Mouse (Mus musculus): Measurements from ENCODE around the gene Gm44502. TPM values are rescaled to one million over a fixed set of nuclear protein-coding genes. Genes with fewer than 3 reads are reported as not detected.

The Gm44502 gene
- total and polyA plus RNA-seq, 3 experiments: not detected

- TF ChIP-seq TCF12 (IDR thresholded peaks at IDR 0.05; ENCODE audit: low read depth, low read length): no peak
- no peak for TF ChIP-seq UBTF (IDR thresholded peaks at IDR 0.05; ENCODE audit: borderline replicate concordance, insufficient read depth, low read depth, low read length)
- no peak for TF ChIP-seq ZNF384 (IDR thresholded peaks at IDR 0.05; ENCODE audit: low read depth, low read length)
- TF ChIP-seq NRF1 (IDR thresholded peaks at IDR 0.05; ENCODE audit: insufficient read depth, low read depth, low read length, poor library complexity, severe bottlenecking): no peak
- TF ChIP-seq SMC3 (IDR thresholded peaks at IDR 0.05; ENCODE audit: low read depth, low read length): no peak
- no peak for TF ChIP-seq MAZ (IDR thresholded peaks at IDR 0.05; ENCODE audit: low read depth, low read length)
- no peak for TF ChIP-seq KAT2A (conservative IDR thresholded peaks at IDR 0.05; ENCODE audit: low read depth, low read length)
- no peak for TF ChIP-seq CHD1 (IDR thresholded peaks at IDR 0.05; ENCODE audit: low read depth, low read length)
- TF ChIP-seq SIN3A (IDR thresholded peaks at IDR 0.05; ENCODE audit: low read length): no peak
- TF ChIP-seq HCFC1 (IDR thresholded peaks at IDR 0.05; ENCODE audit: low read depth, low read length): no peak
- no peak for TF ChIP-seq ETS1 (IDR thresholded peaks at IDR 0.05; ENCODE audit: low read depth, low read length)
- TF ChIP-seq MYB (IDR thresholded peaks at IDR 0.05; ENCODE audit: low read depth, low read length): no peak
- TF ChIP-seq USF1 (IDR thresholded peaks at IDR 0.05; ENCODE audit: low read depth, low read length): no peak
- TF ChIP-seq E2F4 (IDR thresholded peaks at IDR 0.05; ENCODE audit: borderline replicate concordance, low read depth, low read length): no peak
- TF ChIP-seq POLR2AphosphoS5 (IDR thresholded peaks at IDR 0.05; ENCODE audit: borderline replicate concordance, low read depth, low read length): no peak
- no peak for TF ChIP-seq CTCF (IDR thresholded peaks at IDR 0.05 in 2 of 3, conservative IDR thresholded peaks at IDR 0.05 in 1 of 3; ENCODE audit: control insufficient read depth in 1 of 3, insufficient read depth in 1 of 3, low read depth in 2 of 3, low read length in 3 of 3, poor library complexity in 1 of 3, severe bottlenecking in 1 of 3)
- no peak for TF ChIP-seq GABPA (IDR thresholded peaks at IDR 0.05; ENCODE audit: low read depth, low read length)
- no peak for TF ChIP-seq MYC (IDR thresholded peaks at IDR 0.05; ENCODE audit: low read depth, low read length)
- no peak for TF ChIP-seq MAFK (IDR thresholded peaks at IDR 0.05; ENCODE audit: borderline replicate concordance, low read depth, low read length)
- no peak for TF ChIP-seq MAX (IDR thresholded peaks at IDR 0.05; ENCODE audit: low read length)
- peaks cover under 1% of the 10 kb centered on the region; the same call in 1 of the 2 replicates for H3K79me2 ChIP-seq (ENCODE audit: control insufficient read depth, insufficient read depth, low read length, poor library complexity)
- peaks cover 0 to 11% of the 10 kb centered on the region in 2 experiments; a peak in 1 of 4 replicates for H3K4me1 ChIP-seq (ENCODE audit: control insufficient read depth in 1 of 2, insufficient read depth in 2 of 2, low read length in 2 of 2)
- no peak within 1 kb of the TSS for H3K4me3 ChIP-seq (ENCODE audit: control insufficient read depth in 1 of 2, insufficient read depth in 1 of 2, low read depth in 2 of 2, low read length in 2 of 2)
- no peaks in the 10 kb centered on the region for H3K9me3 ChIP-seq (replicated peaks; ENCODE audit: insufficient read depth, low read length)
- H3K27me3 ChIP-seq (ENCODE audit: control insufficient read depth in 1 of 2, insufficient read depth in 2 of 2, low read length in 2 of 2): no peaks in the 10 kb centered on the region
- no peak for DNase-seq (ENCODE audit: low read depth, low spot score)
- H3K27ac ChIP-seq (ENCODE audit: control insufficient read depth, low read depth, low read length): no peak within 1 kb of the TSS
- H3K9ac ChIP-seq (ENCODE audit: control insufficient read depth, low read depth, low read length, poor library complexity, severe bottlenecking): no peak within 1 kb of the TSS
- H3K36me3 ChIP-seq (ENCODE audit: control insufficient read depth in 1 of 2, insufficient read depth in 2 of 2, low read length in 2 of 2): peaks cover 0 to 8% of the 10 kb centered on the region in 2 experiments; a peak in 2 of 4 replicates
These were observed 50.6 kb downstream of the Gm44502 start, which contains the start of gene Odf3b for GRCm38 (mm10) chr15:89378831-89379401. Gene Odf3b, minus strand, starts transcription at chr15:89379282.
